Mouse (Mus musculus) erythroblast, adult 5-6 weeks (primary cell): Measurements from ENCODE around the gene Sgip1. TPM values are rescaled to one million over a fixed set of nuclear protein-coding genes. Genes with fewer than 3 reads are reported as not detected.

Experiments used
- ATAC-seq: replicated peaks from 2 replicates; pipeline ENCODE4 v1.8.0; 2016; ENCODE audit warnings: moderate number of reproducible peaks, mild to moderate bottlenecking, moderate TSS enrichment, inconsistent platforms; ENCODE audit not compliant: poor library complexity, low FRiP score, severe bottlenecking
- total RNA-seq, 2 experiments: library from RNA; stranded (forward) in 1 of 2; stranded (reverse) in 1 of 2; fragments of 150-400 nt in 1 of 2; fragments of 200-764, 138-1000 nt in 1 of 2; gene quantifications; 2 replicates each; pipeline versions ENCODE4 v1.2.3 to v1.2.4; 2015 to 2017; ENCODE audit warnings: low replicate concordance in 2 of 2

The Sgip1 gene
- total RNA-seq (2015; ENCODE audit: low replicate concordance) (0.84 and 3.1 TPM in 2 replicates), total RNA-seq (2017; ENCODE audit: low replicate concordance) (0.60 and 0.84 TPM in 2 replicates)

DNA sequence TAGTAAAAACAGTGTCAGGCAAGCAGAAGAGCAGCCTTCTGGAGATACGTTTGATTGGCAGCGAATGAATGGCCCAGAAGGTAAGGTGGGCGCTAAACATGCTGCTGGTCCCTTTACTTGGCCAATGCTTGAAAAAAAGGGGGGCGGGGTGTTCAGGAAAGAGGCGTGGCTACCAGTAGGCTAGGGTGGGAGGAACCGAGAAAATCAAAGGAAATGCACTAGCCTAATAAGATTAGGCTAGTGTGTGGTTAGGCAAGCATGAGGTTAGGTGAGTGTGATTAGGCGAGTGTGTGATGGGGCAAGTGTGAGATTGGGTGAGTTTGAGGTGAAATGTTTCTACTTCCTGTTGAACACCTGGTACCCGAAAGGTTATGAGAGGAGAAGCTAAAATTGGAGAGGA lies at the start of gene Sgip1:
Sgip1 (plus strand) TSS at position 11 of the 400 bp plus-strand sequence.
- ATAC-seq: no peak

DNA sequence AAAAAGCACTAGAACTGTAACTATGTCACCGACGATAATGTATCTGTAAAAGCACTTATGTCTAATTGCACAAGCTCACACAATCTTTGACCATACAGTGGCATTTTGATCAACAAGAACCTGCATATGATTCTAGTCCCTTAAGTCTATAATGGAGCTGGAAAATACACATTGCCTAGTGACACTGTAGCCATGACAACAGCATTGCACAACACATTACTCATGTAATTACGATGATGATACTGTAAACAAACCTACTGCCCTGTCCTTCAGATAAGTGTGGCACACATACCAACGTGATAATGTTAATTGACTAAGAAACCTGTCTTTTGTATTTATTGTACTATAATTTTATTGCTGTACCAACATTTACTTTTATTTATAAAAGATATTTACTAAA lies 49.7 kb upstream of the Sgip1 start:
- ATAC-seq: no peak

DNA sequence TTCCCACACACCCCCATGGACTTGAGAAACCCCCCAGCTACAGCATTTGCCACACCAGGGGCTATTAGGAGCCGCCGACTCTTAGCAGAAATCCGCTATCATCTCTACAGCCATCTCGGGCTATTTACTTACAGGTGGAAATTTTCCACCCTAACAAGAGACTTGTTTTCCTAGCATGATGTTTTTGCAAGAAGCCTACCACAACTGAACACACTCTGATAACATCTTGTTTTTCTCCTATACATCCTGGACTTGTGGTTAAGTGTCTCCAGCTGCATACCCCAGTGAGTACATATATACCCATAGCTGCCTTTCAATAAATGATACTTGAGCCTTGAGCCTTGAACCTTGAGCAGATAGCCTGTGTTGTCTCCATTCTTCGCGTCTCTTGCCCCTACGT lies 43.1 kb upstream of the Sgip1 start:
- ATAC-seq: no peak

DNA sequence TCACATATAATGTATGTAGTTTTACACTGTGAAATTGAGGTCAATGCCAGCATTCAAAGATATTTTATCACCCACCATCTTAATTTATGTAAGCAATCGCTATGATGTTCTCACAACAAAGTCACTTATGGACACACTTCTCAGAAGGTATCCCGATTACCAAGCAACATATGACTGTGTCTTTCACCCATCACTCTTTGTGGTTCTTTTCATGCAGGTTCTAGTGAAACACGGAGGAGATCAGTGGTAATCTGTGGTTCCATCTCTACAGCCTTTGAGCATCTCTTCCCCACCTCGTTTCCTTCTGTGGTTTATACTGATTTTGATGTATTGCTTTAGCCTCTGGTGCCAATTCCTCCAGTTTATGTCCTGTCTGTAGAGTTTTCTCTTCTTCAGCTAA lies 29.4 kb upstream of the Sgip1 start:
- ATAC-seq: no peak

DNA sequence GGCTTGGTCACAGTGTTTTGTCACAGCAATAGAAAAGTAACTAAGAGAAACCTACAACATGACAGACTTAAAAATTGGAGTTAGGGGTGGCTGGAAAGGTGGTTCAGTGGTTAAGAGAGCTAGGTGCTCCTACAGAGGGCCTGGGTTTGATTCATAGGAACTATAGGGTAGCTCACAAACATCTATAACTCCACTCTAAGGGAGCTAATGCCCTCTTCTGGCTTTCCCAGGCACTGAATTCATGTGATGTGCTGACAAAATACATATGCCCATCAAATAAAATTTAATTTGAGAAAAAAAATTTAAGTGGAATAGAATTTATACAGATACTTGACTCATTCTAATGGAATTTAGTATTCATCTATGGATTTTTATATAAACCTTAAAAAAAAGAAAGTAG lies 25.6 kb upstream of the Sgip1 start:
- ATAC-seq: no peak

DNA sequence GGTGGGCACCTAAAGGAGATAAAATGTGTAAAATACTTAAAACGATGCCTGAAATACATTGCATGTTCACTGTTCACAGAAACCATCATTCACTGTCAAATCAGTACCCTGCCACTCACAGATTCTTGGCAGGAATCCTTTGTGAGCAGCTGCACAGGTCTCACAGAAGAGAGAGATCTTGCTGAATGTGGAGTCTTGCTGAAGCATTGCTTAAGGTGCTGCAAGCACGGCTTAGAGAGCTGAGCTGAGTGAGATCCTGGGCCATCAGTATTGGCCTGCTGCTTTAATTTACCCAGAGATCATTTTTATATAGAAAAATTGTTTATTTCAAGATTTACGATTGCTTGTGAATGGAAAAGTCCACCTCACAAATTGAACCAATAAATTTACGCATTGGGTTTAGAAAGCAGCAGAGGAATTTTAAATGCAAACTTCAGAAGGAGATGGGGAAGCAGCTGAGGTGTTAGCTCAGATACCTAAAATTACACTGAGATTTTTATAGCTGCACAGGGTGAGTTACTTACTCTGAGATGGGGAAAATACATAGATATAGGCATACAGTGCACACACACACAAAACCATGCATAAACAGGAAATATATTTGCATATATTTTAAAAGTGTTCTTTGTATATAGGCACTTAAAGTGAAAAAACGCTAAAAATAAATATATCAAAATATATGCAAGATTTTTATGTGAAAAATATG lies 23.8 kb upstream of the Sgip1 start:
- no peak for ATAC-seq

DNA sequence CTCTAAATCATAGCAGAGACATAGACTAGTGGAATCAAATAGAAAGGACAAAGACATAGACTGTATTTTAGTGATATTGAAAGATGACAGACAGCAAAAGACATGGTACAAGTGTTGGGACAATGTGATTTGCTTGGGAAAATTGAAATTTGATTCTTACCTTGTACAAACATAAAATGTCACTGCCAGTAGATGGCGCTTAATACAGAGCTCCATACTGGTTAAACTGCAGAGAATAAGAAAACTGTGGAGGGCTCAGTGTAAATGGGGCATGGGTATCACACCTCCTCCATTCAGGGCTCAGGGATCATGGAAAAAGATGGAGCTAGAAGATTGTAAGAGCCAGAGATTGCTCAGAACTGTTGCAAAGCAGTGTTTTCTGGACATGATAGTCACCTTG lies 21.6 kb upstream of the Sgip1 start:
- ATAC-seq: no peak

DNA sequence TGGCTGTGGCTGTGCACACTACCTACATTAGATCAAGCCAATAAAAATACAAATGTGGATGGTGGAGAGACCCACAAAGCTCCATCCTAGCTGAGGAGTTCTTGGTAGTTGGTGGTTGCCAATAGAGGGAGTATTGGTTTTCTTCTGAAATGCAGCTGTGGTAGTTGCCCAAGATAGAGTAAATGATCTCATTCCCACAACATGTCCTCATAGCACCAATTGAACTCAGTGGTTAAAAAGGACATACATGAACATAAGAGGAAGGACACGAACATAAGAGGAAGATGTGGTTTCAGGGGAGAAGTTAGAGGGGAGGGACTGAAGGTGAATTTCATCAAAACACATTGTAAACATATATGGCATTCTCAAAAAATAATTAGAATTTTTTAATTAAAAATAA lies 21.1 kb upstream of the Sgip1 start:
- ATAC-seq: no peak

DNA sequence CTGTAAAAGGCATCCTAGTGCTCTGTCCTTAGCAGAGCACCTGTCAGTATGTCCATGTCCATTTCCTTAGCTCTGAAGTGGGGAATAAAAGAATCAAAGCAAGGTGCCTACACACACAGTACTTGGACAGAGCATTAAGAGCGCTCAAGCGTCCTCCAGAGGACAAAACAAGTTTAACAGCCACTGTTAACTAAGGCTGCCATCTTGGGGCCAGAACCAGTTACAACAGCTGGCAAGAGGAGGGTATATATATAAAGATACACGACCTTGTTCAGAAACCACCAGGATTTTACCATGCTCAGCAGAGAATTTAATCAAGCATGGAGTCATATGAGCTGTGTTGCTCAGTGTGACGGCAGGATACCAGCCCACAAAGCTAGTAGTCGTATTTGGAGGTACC lies 16.7 kb upstream of the Sgip1 start:
- ATAC-seq: no peak

DNA sequence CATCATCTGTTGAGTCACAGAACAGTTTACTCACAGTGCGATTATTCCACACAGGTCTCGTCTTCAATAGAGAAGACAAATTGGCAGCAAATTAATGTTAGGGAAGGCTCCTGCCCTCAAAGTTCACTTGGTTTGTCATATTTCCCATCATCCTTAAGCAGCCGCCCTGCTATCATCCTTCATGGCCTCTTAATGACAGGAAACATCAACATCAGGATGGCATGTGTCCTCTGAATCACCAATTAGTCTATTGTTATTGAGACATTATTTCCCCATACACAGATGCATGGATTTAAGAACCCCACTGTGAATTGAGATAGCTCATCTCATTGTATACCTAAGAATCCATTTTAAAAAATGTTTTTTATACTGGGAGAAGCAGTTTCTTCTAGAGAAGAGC lies 10.1 kb upstream of the Sgip1 start:
- no peak for ATAC-seq

DNA sequence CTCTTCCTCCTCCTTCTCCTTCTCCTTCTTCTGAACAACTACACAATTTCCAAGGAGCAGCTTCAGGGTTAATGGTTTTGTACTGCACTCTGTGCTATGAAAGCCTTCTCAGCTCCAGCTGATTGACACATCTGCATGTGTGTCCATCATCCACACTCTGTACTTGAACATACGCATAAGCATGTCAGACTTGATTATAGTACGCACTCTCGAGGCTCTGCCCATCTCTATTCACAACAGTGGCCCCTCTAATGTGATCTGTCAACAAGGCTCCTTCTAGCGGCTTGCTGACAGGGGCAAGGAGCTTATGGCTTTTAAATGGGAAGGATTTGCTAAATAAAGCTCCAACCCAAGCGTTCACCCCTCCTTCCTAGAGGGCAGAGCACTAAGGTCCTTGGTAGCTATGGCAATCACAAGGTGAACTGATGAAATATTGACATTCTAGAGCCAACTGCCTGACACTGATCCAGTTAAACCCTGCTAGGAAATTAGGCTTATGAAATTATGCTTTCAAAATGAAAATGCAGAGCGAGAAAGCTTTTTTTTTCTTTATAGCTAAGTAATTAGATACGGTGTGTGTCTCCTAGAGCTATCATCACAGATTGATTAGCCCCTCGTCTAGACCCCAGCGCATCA lies 7.0 kb upstream of the Sgip1 start:
- ATAC-seq: no peak

DNA sequence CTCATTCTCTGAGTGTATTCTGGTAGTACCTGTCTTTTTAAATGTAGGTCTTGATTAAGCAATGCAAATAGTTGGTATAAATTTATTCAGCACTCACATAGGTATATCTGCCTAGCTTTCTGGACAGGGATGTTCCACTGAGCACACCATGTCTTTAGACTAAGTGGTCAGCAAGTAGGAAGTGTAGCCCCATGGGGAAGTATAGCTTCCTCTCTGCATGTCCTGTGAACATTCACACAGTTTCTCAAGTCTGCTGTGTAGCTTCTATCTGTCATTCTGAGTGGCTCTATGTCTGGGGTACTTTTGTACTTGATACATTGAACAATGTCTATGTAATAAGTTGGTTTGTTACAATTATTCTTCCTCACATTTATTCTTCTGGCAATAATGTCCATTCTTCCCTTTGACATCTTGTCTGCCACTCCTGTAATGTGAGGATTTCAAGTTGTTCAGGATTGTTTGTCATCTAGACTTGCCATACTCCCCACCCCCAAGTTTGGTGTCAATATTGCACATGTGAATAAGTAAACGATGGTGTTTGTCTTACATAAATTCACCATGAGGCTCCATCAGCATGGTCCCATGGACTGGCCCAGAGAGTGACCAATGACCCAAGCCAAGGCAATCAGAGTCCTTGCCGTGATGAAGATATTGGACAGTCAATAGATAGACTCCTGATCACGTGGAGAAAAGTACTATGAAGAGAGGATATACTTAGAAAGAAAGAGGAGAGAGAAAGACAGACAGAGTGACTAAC lies 12.4 kb downstream of the Sgip1 start:
- ATAC-seq: no peak

DNA sequence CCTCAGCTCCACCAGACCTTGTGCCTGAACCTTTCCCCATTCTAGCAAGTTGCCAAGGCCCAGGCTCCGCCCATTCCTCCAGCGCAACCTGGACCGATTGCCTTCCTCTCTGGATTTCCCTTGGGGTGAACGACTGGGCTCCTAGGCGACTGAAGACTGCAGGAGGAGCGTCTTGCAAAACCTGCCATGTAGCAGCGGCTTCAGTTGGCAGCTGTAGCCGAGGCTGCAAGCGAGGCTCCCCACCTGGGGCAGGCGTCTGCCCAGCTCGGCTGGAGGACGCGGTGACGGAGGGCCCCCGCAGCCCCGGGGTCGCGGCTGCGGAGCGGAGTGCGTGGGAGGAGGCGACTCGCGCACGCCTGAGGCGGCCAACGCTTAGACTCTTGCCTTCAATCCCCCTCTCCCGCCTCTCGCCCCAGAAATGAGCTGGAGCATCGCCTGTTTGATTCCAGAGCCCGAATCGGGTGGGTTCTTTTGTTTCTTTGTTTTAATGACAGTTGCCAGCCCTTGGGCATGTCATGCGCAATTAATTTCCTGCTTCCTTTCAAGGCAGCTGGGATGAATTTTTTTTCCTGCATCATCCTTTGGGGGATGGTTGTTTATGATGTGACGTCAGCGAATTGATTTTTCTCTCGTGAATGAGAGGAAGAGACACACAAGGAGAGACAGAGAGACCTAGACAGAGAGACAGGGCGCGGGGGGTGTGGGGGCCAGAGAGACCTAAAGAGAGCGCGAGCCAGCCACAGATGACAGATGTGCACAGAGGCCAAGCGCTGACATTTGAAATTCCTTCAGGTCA lies 18.2 kb downstream of the Sgip1 start:
- no peak for ATAC-seq

DNA sequence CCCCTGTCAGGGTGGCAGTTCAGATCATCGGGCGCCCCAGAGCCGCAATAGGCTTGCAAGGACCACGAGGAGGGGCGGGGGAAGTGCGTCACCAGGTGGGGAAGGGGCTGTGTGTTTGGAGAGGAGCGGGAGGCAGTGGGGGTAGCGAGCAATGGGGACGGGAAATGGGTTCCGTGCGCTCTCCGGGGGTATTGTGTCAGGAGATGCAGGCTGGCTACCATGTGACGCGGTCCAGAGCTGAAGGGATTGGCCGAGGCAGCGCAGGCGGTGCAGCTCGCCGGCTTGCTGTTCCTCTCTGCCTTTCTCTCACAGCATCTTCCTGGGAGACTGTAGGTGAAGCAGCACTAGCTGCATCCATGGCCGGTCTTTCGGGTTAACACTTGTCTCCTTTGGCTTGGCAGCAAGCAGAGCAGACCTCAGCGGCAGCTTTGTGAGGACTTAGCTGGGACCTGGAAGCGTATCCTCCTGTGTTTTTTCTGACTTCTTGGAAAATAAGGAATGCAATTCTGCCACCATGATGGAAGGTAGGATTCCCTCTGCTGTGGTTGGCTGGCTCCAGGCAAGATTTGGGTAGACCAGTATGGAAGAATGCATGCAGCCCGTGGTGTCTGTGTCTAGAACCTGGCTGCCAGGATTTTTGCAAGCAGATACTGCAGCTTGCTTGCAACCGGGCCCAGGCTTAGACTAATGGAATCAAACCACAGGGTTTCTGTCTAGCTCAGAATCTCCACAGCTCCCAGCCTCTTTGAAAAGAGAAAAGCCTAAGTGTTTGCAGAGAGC lies 19.1 kb downstream of the Sgip1 start:
- ATAC-seq: no peak

DNA sequence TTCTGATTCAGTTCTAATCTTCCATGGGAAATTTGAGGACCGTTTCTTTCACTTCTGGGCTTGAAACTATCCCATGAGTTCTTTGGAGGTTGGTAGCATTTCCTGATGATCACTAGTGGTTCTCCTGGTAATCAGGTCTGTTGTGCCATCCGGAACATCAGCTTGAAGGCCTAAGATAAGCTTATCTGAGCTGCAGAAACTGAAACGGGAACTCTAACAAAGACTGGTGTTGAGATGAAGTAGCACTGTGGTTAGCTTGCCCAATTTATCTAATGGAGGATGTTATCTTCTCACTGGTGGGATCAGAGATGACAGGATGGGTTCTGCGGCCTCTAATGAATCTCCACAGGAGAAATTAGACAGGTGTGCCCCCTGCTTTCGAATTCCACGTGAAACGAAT lies 21.0 kb downstream of the Sgip1 start:
- ATAC-seq: no peak

DNA sequence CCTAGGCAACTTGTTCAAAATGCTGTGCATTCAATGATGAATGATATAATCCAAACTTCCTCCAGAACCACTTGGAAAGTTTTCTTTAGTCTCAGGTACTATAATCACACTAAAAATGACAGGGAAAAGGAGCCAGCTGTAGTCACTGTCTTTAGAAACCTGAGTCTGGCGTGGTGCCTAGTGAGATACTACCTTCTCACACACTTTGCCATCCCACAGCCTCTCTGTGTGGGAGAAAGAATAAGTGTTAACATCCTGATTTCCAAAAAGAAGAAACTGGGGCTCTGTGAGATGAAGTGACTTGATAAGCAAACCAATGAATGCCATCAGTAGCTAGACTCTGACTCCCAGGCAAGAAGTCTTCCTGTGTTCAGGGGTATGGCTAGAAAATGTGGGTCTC lies 28.0 kb downstream of the Sgip1 start:
- no peak for ATAC-seq

DNA sequence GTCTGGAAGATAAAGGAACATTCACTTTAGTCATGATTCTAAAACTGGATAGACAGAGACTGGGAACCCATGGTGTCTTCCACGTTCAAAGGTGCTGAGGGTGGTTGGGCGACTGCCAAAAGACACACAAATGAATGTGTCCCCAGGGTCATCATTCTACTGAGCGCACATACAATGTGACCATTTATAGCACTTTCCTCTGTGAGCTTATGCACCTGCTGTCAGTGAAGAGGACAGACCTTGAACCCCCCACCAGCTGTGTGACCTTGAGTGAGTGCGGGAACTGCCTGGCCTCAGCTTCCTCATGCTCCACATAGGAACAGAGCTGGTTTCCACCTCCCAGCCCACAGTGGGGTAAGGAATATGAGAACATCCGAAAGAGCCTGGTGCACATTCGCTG lies 28.8 kb downstream of the Sgip1 start:
- no peak for ATAC-seq

DNA sequence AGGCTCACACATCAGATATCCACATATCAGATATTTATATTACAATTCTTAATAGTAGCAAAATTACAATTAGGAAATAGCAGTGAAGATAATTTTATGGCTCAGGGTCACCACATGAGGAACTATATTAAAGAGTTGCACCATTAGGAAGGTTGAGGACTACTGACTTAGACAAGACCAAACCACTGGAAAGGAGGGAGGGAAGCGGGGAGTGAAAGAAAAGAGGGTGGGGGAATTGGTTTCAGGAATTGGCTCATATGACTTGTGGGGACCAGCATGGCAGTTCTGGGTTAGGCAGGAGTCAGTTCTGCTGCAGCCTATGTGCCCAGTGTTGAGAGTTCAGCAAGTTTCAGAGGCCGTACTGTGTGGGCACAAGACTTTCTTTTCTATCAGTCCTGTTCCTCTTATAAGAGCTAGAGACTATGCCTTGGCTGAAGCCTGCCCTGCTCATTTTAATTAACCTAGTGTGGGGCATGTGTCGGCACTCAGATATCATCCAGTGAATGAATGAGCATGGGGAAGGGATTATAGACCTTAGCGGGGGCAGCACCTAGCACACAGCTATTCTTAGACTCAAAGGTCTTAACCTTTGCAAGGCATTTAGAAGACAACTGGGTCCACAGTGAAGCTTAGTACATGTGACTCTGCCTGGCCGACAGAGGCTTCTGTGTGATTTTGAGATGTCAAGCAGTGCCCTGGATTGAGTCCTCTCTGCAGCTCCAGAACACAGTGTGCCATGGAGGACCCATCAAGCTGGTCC lies 30.7 kb downstream of the Sgip1 start:
- no peak for ATAC-seq

DNA sequence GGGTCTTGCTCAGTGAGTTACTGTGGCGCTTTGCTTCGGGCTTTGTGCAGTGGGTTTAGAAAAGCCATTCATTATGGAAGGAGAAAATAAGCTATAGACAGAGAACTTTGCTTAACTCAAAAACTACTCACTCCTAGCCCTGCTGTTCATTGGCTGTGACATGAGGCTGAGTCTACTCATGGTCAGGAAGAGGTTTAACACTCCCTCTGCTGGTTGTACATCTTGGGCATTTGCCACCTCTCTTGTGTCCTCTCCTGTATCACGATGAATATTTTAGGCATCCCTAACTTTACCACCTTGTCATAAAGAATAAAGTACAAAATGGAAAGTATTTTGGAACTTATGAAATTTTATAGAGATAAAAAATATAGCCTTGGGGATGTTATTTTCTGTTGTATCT lies 32.1 kb downstream of the Sgip1 start:
- no peak for ATAC-seq
